In the genomic region with DNA sequence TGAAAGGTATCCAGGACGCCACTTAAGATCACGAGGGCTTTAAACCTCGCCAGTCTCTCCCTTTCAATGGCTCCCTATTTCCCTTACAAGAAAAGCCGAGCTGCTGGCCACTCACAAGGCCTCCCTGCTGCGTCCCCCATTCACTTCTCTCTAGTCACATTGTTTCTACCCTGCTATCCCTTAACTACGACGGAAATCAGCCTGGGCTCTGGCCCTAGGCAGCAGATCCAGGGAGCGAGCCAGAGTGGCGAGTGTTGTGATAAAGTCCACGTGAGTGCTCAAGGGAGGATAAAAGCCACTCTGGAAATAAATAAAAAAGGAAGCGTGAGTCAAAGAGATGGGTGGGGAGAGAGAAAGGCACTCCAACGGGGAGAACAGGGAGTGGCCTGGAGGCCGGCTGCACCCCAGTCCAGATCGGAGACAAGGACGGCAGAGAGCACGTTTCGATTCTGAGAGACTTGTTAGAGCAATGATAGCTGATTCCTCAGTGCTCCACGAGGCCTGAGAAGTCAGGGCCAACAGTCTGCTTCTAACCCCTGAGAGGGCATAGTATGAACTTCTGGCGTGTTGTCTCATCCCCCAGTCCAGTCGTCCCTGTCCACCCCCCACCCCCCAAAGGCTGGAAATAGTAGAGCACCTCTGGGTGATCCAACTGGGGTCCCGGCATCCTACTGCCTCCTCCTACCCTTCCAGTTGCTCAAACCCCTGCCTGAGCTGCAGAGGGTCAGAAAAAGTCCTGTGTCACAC, we compare ENCODE assay signal across 9 mouse cellular contexts.
DNase-seq lines count a peak whose midpoint lies in the region; ATAC-seq lines count a peak whose summit lies in the region.
"Had no signal": no experiment of that assay in that cellular context is flagged by ENCODE, and none has a peak within 500 bp of the region (broad histone marks: within the 10 kb centered on the region; RNA-seq: fewer than 3 reads in every experiment).

No protein-coding gene starts in this region.

- no peak for ATAC-seq in kidney, embryonic 14.5 days (ENCODE audit: low FRiP score, low TSS enrichment)
- ATAC-seq in lung, embryonic 15.5 days (ENCODE audit: borderline replicate concordance, extremely low read depth, low FRiP score, low TSS enrichment): 0 out of 2 replicates have a peak, but pooled peaks have one; percentile 6

- peak overlapping the region; percentile 51 for H3K4me2 ChIP-seq in kidney, embryonic 14.5 days (replicated peaks; ENCODE audit: low read depth, low read length)
- peak overlapping the region; percentile 72 for H3K4me2 ChIP-seq in lung, embryonic 15.5 days

- H3K4me3 ChIP-seq in kidney, embryonic 14.5 days (ENCODE audit: low read length): peak overlapping the region; percentile 29; the same call in 1 of the 2 replicates
- H3K4me3 ChIP-seq in lung, embryonic 15.5 days: peak overlapping the region; percentile 45

- DNase-seq in frontal cortex, postnatal 36 days (ENCODE audit: low spot score in 2 of 2): peak; percentile 22 to 30
- DNase-seq in frontal cortex, postnatal 10 days (ENCODE audit: low spot score in 2 of 2): no peak
- peak; percentile 54 for DNase-seq in embryo, embryonic 10.5 days (ENCODE audit: low spot score)
- peak; percentile 78 to 80 for DNase-seq in heart, adult 9 months (ENCODE audit: low spot score in 2 of 2)
- DNase-seq in retina, embryonic 14.5 days (ENCODE audit: low spot score): peak; percentile 37
- no peak for DNase-seq in thymus, postnatal 0 days (ENCODE audit: low spot score)

- H3K27ac ChIP-seq in kidney, embryonic 14.5 days (ENCODE audit: low read depth, low read length): no peak overlapping the region; the same call in 1 of the 2 replicates
- peak overlapping the region; percentile 70 for H3K27ac ChIP-seq in lung, embryonic 15.5 days

- H3K9ac ChIP-seq in kidney, embryonic 14.5 days (ENCODE audit: low read depth, low read length): 0 out of 2 replicates have a peak overlapping the region, but pooled peaks have one; percentile 13
- peak overlapping the region; percentile 38 for H3K9ac ChIP-seq in lung, embryonic 15.5 days

- peaks cover 29% of the 10 kb centered on the region for H3K4me1 ChIP-seq in kidney, embryonic 14.5 days (ENCODE audit: control insufficient read depth, insufficient read depth, low read length)
- H3K4me1 ChIP-seq in lung, embryonic 15.5 days: peaks cover 36% of the 10 kb centered on the region

- H3K36me3 ChIP-seq in kidney, embryonic 14.5 days (ENCODE audit: control insufficient read depth, insufficient read depth, low read length): no peaks in the 10 kb centered on the region
- H3K36me3 ChIP-seq in lung, embryonic 15.5 days: no peaks in the 10 kb centered on the region

- no peaks in the 10 kb centered on the region for H3K9me3 ChIP-seq in kidney, embryonic 14.5 days (ENCODE audit: control insufficient read depth, low read length)
- H3K9me3 ChIP-seq in lung, embryonic 15.5 days: no peaks in the 10 kb centered on the region

- H3K27me3 ChIP-seq in kidney, embryonic 14.5 days (ENCODE audit: control insufficient read depth, insufficient read depth, low read length): no peaks in the 10 kb centered on the region
- H3K27me3 ChIP-seq in lung, embryonic 15.5 days: no peaks in the 10 kb centered on the region
- H3K27me3 ChIP-seq: CH12.LX had no signal

- 4% methylated on average over 20 of the region's 21 CpGs for WGBS in kidney, embryonic 14.5 days
- WGBS in lung, embryonic 15.5 days: 7% methylated on average over 21 of the region's 21 CpGs

Comparison
In these comparisons a context has a peak if more than half of its experiments do, and no peak if none do; other contexts are left out.
1. DNase-seq: peak in frontal cortex, postnatal 36 days (2 of 2), embryo, embryonic 10.5 days (single experiment), heart, adult 9 months (2 of 2) and retina, embryonic 14.5 days (single experiment); none in frontal cortex, postnatal 10 days (0 of 2) and thymus, postnatal 0 days (single experiment).